Mouse (Mus musculus): ENCODE results near the gene Slc44a3.

DNA sequence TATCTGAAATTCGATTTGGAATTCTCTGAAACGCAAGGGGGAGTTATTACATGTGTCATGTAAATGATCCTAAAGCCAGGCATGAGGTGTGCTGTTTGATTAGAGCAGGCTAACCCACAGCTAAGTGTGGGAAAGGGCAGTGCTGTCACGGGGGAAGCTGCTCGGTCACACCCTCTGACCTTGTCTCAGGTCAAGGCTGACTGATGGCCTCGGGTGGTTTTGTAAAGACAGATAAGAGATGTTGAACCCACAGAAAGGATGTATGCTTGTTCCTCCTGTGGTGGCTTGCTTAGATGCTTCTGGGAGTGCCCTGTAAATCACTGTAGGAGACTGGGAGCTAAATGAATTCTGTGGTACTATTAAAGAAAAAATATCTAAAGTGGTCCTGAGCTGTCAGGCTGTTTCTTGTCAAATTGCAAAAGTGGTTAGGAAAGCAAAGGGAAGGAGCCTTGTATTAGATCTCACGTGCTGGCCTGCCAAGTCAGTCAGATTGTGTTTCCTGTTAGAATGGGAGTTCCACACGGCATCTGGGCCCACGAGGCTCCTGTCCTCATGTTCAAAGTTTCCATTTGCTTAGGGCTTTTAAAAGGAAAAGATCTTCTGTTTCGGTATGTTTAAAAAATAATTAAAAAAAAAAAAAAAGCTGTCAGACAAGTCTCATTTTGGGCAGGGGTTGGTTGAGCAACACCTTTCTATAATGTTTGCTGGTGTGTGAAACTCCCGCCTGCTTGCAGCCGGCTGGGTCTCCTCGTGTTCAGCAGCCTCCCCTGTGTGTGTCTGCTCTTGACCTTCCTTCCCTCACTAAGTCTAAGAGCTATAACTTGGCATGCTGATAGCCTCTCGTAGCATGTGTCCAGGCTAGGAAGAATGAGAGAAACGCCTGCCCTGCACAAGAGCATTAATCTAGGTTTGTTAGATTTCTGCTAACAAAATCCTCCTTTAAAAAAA, 73.4 kb downstream of the Slc44a3 start:
- TF ChIP-seq CTCF (IDR thresholded peaks at IDR 0.05; ENCODE audit: borderline replicate concordance, insufficient read depth, low read depth, low read length): no peak
- TF ChIP-seq POLR2A (IDR thresholded peaks at IDR 0.05; ENCODE audit: borderline replicate concordance, insufficient read depth, low read length): no peak
